Mouse (Mus musculus): ENCODE data around the gene Ltbp4.

Gene Ltbp4

GRCm38 (mm10) chr7:27360749-27361148 is 23.3 kb upstream of the Ltbp4 start:
- ChIA-PET POLR2A (interaction anchor here (0.5 to 8.6 kb wide), 79 partner anchors 8 to 1778 kb away, joined by 3 to 97 read pairs (median 5); partner anchors contain the start of genes Coq8b (in 2 of the 4), BC024978 (in 1 of the 4), Fbxo27 (in 1 of the 4) and Ltbp4 (in 1 of the 4)), CTCF (interaction anchor here in 3 of 4 experiments (0.5 to 2.4 kb wide), 35 partner anchors 11 to 314 kb away, joined by 3 to 20 read pairs (median 4); partner anchors contain the start of genes Blvrb (in 1 of the 3) and Sptbn4 (in 1 of the 3))

DNA sequence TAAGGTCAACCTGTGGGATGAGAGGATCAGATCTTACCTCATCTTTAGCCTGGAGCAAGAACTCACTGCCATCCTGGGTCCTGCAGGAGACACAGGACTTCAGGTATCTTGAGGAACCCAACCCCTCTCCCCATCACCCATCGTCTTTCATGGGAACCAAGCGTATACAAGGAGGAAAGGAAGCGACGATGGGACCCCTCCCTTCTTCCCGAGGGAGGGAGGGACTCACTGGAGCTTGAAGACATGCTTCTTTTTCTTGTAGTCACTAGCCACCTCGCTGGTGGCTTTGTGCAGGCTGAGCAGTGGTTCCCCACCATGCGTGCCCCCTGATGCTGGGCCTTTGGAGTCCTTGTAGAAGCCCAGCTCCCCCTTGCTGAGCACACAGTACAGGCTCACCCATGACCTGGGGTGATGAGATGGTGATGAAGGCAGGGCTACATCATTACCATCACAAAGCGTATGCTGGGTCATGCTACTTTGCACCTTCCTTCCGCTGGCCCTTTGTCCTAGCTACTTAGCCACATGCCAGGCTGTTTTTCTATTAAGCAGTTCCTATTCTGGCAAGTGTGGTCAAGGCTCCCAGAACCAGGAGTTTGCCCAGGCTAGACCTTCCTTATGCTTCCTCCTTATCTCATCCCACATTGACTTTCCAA is 22.3 kb upstream of the Ltbp4 start:
- CTCF ChIA-PET: interaction anchor here (0.6 to 2.4 kb wide), 23 partner anchors 8 to 836 kb away, joined by 3 to 20 read pairs (median 4); no protein-coding TSS in a partner anchor
- POLR2A ChIA-PET: interaction anchor here (0.6 to 8.6 kb wide), 60 partner anchors 8 to 247 kb away, joined by 3 to 97 read pairs (median 4); partner anchors contain the start of genes Sertad1 (in 2 of the 4), Ltbp4 (in 1 of the 4), Rab4b (in 1 of the 4) and Snrpa (in 1 of the 4)

- ChIA-PET POLR2A (interaction anchor here (0.6 to 8.6 kb wide), 41 partner anchors 9 to 247 kb away, joined by 3 to 97 read pairs (median 5); partner anchors contain the start of genes Sertad1 (in 2 of the 4), Ltbp4 (in 1 of the 4) and Snrpa (in 1 of the 4)), CTCF (interaction anchor here (0.6 to 2.4 kb wide), 20 partner anchors 9 to 742 kb away, joined by 3 to 11 read pairs (median 4); no protein-coding TSS in a partner anchor)
These were observed 21.7 kb upstream of the Ltbp4 start for GRCm38 (mm10) chr7:27359162-27359561.

GRCm38 (mm10) chr7:27357595-27357978 is 20.1 kb upstream of the Ltbp4 start:
- POLR2A ChIA-PET: interaction anchor here in 3 of 4 experiments (0.5 to 8.6 kb wide), 18 partner anchors 9 to 944 kb away, joined by 3 to 97 read pairs (median 6); partner anchors contain the start of gene Ltbp4 (in 1 of the 3)
- CTCF ChIA-PET: interaction anchor here in 3 of 4 experiments (0.6 to 2.4 kb wide), 10 partner anchors 10 to 1675 kb away, joined by 3 to 7 read pairs (median 5); no protein-coding TSS in a partner anchor

- ChIA-PET CTCF (interaction anchor here (0.6 to 2.4 kb wide), 18 partner anchors 10 to 1675 kb away, joined by 3 to 7 read pairs (median 4); no protein-coding TSS in a partner anchor), POLR2A (interaction anchor here (0.5 to 8.6 kb wide), 34 partner anchors 9 to 945 kb away, joined by 3 to 97 read pairs (median 5); partner anchors contain the start of genes BC024978 (in 2 of the 4), Snrpa (in 2 of the 4), Egln2 (in 1 of the 4) and Ltbp4 (in 1 of the 4))
These were observed 19.5 kb upstream of the Ltbp4 start, which contains the start of gene Gm20479 for GRCm38 (mm10) chr7:27356861-27357594. Gm20479 (minus strand) TSS chr7:27357419.

- ChIA-PET CTCF (interaction anchor here (0.5 to 2.4 kb wide), 45 partner anchors 9 to 940 kb away, joined by 3 to 12 read pairs (median 4); partner anchors contain the start of gene Zfp60 (in 1 of the 4)), POLR2A (interaction anchor here (0.5 to 8.6 kb wide), 67 partner anchors 10 to 1215 kb away, joined by 3 to 97 read pairs (median 4); partner anchors contain the start of genes BC024978 (in 2 of the 4), Sertad1 (in 2 of the 4), Snrpa (in 2 of the 4) and Egln2 (in 1 of the 4))
These were observed 18.8 kb upstream of the Ltbp4 start for GRCm38 (mm10) chr7:27356248-27356647.

DNA sequence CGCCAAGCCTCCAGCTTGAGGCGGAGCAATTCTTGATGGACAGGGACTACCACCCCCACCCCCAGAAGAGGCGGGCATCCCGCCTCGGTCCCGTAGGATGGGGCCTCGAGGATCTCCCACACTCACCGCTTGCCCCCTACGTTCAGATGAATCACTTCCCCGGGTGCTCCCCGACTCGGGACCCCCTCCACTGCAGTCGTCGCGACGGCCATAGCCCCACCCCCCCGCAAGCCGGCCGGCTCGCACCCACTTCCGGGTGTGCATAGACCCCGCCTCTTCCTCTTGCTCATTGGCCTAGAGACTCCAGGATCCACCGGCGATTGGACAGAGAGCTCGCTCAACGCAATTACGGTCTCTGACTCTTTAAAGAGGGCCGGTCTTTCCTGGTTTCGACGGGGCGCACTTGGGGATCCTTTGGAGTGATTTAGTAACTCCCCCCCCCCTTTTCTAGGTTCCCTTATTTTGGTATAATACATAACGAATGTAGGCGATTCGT is 18.3 kb upstream of the Ltbp4 start, which contains the start of gene Shkbp1:
Shkbp1 (minus strand) TSS at position 275 of the 496 bp plus-strand sequence.
- CTCF ChIA-PET: interaction anchor here (0.5 to 2.4 kb wide), 43 partner anchors 8 to 940 kb away, joined by 3 to 12 read pairs (median 4); partner anchors contain the start of gene Zfp60 (in 1 of the 4)
- POLR2A ChIA-PET: interaction anchor here (0.5 to 8.6 kb wide), 69 partner anchors 9 to 1215 kb away, joined by 3 to 97 read pairs (median 4); partner anchors contain the start of genes BC024978 (in 2 of the 4), Sertad1 (in 2 of the 4), Snrpa (in 2 of the 4) and Coq8b (in 1 of the 4)

DNA sequence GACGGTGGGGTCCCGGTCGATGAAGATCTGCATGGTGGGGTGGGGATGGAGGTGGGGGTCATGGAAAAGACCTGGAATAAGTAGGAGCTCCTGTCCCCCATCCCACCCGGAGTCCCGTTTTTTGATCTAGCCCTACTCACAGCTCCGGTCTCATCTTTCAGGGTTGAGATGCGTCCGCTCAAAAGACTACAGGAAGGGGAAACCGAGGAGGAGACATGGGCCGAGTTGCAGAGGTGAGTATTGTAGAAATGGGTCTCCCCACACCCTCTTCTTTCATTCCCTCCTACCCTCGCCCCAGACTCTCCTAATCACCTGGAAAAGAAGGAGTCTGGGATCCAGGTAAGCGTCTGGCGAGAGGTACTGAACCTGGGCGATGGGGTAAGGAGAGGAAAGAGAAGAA is 17.8 kb upstream of the Ltbp4 start:
- ChIA-PET CTCF (interaction anchor here (0.7 to 2.4 kb wide), 31 partner anchors 8 to 376 kb away, joined by 3 to 9 read pairs (median 4); partner anchors contain the start of gene Zfp60 (in 1 of the 4)), POLR2A (interaction anchor here (0.7 to 8.6 kb wide), 45 partner anchors 9 to 293 kb away, joined by 3 to 97 read pairs (median 6); partner anchors contain the start of genes BC024978 (in 2 of the 4), Sertad1 (in 2 of the 4), Snrpa (in 2 of the 4) and Coq8b (in 1 of the 4))

DNA sequence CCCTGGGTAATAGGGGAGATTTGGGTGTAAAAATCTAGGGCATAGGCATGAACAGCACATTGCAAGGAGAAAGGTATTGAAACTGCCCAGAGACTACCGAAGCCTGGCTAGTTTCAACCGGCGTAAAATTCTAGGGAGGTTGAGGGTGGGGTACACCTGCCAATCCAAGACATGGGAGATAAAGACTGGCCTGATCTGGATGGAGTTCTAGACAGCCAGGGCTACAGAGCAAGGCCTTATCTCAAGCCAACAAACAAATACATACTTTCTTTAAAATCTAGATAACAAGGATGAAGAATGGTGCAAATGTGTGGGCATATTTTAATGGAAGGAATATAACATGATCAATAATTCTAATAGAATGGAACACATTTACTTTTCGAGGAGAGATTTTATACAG is 17.3 kb upstream of the Ltbp4 start:
- POLR2A ChIA-PET: interaction anchor here (0.5 to 8.6 kb wide), 28 partner anchors 9 to 378 kb away, joined by 3 to 97 read pairs (median 5); partner anchors contain the start of genes BC024978 (in 1 of the 4), Coq8b (in 1 of the 4), Ltbp4 (in 1 of the 4) and Numbl (in 1 of the 4)
- CTCF ChIA-PET: interaction anchor here in 3 of 4 experiments (0.5 to 2.0 kb wide), 13 partner anchors 11 to 736 kb away, joined by 3 to 8 read pairs (median 4); no protein-coding TSS in a partner anchor

DNA sequence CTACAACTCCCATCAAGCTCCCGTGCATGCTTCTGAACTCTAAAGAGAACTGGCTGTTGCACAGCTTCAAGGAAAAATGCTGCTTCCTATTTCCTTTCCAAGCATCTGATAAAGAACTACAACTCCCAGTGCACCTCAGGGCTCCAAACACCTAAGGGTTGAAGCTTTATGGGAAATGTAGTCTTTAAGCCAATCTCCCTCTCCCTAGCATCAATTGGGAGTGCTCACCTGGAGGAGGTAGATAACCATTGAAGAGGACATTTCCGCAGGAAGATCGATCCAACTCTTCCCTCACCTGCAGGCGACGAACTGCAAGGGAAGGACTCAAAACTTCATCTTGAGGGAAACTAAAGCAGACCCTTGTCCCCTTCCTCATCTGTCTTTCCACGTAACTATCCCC is 16.7 kb upstream of the Ltbp4 start:
- ChIA-PET POLR2A (interaction anchor here in 3 of 4 experiments (0.6 to 8.6 kb wide), 28 partner anchors 9 to 1605 kb away, joined by 3 to 97 read pairs (median 4); partner anchors contain the start of genes Coq8b (in 1 of the 3), Ltbp4 (in 1 of the 3), Numbl (in 1 of the 3) and Sertad1 (in 1 of the 3)), CTCF (interaction anchor here in 3 of 4 experiments (0.5 to 2.0 kb wide), 17 partner anchors 10 to 736 kb away, joined by 3 to 8 read pairs (median 3); partner anchors contain the start of genes Coq8b (in 1 of the 3) and Zfp607b (in 1 of the 3))

- ChIA-PET CTCF (no interaction called here), POLR2A (interaction anchor here in 1 of 4 experiments (2.9 kb wide), 1 partner anchor 11 kb away, joined by 14 read pairs; the partner anchor contains the start of genes Gm20479 and Shkbp1)
These were observed 8.0 kb upstream of the Ltbp4 start for GRCm38 (mm10) chr7:27345444-27345843.

DNA sequence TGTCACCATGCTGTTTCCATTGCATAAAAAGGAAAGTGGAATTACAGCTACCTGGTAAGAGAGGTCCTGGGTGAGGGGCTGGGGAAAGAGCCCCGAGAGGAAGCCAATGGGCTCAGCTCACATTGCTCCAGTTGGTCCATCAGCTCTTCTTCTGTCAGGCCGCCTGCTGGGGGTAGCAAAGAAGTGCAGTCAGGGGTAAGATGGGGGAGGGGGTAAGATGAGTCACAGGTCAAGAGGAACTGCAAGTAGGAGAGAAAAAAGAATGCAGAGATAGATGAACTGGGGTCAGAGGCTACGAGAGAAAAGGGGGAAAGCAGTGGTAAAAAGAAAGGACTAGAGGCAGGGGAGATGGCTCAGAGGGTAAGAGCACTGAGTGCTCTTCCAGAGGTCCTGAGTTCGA is 5.1 kb upstream of the Ltbp4 start:
- ChIA-PET CTCF (interaction anchor here (0.5 to 2.2 kb wide), 39 partner anchors 9 to 208 kb away, joined by 3 to 28 read pairs (median 4); partner anchors contain the start of genes Gm20479 (in 1 of the 4) and Shkbp1 (in 1 of the 4)), POLR2A (interaction anchor here (0.6 to 2.3 kb wide), 27 partner anchors 8 to 91 kb away, joined by 3 to 11 read pairs (median 3); partner anchors contain the start of genes Gm20479 (in 1 of the 4) and Shkbp1 (in 1 of the 4))

- CTCF ChIA-PET: no interaction called here
- POLR2A ChIA-PET: interaction anchor here in 2 of 4 experiments (1.2 to 3.4 kb wide), 8 partner anchors 8 to 59 kb away, joined by 3 to 25 read pairs (median 5); partner anchors contain the start of genes Gm20479 (in 1 of the 2) and Shkbp1 (in 1 of the 2)
These were observed 2.0 kb upstream of the Ltbp4 start for GRCm38 (mm10) chr7:27339519-27339918.

GRCm38 (mm10) chr7:27339114-27339513 is 1.6 kb upstream of the Ltbp4 start:
- CTCF ChIA-PET: interaction anchor here in 1 of 4 experiments (0.5 kb wide), 1 partner anchor 62 kb away, joined by 3 read pairs; no protein-coding TSS in a partner anchor

DNA sequence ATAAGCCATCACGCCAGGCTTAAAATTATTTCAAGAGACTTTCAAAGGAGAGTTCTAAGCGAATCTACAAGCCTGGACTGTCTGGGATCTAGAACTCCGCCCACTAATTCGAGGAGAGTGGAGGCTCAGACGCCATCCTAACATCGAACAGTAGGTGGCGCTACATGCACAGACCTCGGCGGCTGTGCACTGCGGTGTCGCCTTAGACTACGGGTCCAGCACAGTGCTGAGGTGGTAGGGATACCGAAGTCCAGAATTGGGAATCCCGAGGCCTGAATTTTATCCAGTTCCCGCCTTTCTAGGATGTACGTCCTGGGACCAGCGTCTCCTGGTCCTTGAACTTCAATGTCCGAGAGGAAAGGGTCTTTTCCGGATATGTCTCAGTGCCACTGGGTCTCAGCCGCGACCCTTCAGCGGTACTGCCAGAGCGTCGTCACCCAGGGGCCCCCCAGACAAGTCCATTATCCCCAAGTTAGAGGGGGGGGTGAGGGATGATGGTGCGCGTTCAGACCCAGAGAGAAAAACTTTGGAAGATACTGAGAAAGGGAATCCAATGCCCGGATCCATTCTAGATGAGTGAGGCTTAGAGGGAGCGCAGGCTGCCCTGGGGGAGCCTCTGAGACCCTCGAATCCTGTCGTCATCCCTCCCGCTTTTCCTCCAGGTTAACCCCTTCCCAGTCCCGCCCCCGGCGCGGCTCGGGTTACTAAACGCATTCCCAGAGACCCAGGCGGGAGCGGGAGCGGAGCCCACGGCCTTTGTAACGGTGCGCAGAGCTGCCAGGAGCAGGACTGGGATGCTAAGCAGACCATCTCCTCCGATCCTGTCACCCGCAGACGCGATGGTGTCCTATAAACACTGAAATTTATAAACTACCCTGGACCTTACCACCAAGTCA is 1.3 kb downstream of the Ltbp4 start:
- POLR2A ChIA-PET: interaction anchor here in 3 of 4 experiments (0.5 to 21.4 kb wide), 16 partner anchors 10 to 68 kb away, joined by 3 to 590 read pairs (median 4); partner anchors contain the start of genes Gm20479 (in 1 of the 3) and Shkbp1 (in 1 of the 3)
- CTCF ChIA-PET: interaction anchor here in 2 of 4 experiments (0.6 to 1.2 kb wide), 10 partner anchors 19 to 170 kb away, joined by 3 to 10 read pairs (median 3); no protein-coding TSS in a partner anchor

More at GRCm38 (mm10) chr7:27339114-27339513, 1.6 kb upstream of the Ltbp4 start:
- POLR2A ChIA-PET: interaction anchor here in 2 of 4 experiments (0.9 to 3.4 kb wide), 7 partner anchors 10 to 60 kb away, joined by 3 to 25 read pairs (median 4); partner anchors contain the start of genes Gm20479 (in 1 of the 2) and Shkbp1 (in 1 of the 2)

Data from embryonic stem cell, embryonic (primary cell).